Mouse (Mus musculus) olfactory bulb, adult 2 months (tissue): Measurements from ENCODE around the gene Pax4. TPM values are rescaled to one million over a fixed set of nuclear protein-coding genes. Genes with fewer than 3 reads are reported as not detected.

ENCODE experiments used
- H3K27ac ChIP-seq: fragments of 200-500 bp; 2 replicates; pipeline ENCODE4 v1.5.1; 2012; ENCODE audit warnings: low read depth, low read length; ENCODE audit not compliant: insufficient read depth
- H3K4me1 ChIP-seq: fragments of 200-500 bp; 2 replicates; pipeline ENCODE4 v1.6.1; 2012; ENCODE audit warnings: low read length; ENCODE audit not compliant: control insufficient read depth, insufficient read depth
- H3K4me3 ChIP-seq: fragments of 200-500 bp; 2 replicates; pipeline ENCODE4 v1.5.1; 2012; ENCODE audit warnings: mild to moderate bottlenecking, low read depth, low read length, moderate library complexity; ENCODE audit not compliant: insufficient read depth
- CTCF ChIP-seq: fragments of 200-500 bp; IDR thresholded peaks from 2 replicates; pipeline ENCODE4 v1.5.1; 2012; ENCODE audit warnings: low read depth, mild to moderate bottlenecking, low read length, moderate library complexity; ENCODE audit not compliant: insufficient read depth
- POLR2A ChIP-seq: fragments of 200-500 bp; IDR thresholded peaks from 2 replicates; pipeline ENCODE4 v1.6.1; 2012; ENCODE audit warnings: mild to moderate bottlenecking, low read depth, low read length, moderate library complexity; ENCODE audit not compliant: insufficient read depth
- WGBS: fragments of 180-500 bp; shearing (Covaris S2); methylation state at CpG from one replicate; pipeline ENCODE4 v1.1.7; 2018; 5-methylcytosine and 5-hydroxymethylcytosine counted together
- polyA plus RNA-seq: library from polyadenylated mRNA; stranded (reverse); fragments of >200 nt; gene quantifications from 2 replicates; pipeline ENCODE4 v1.2.4, GENCODE M21; 2012; ENCODE audit warnings: low replicate concordance; ENCODE audit not compliant: missing spikeins, insufficient read depth, insufficient read length

Gene Pax4
- polyA plus RNA-seq, 1 experiment: not detected

GRCm38 (mm10) chr6:28480752-28481492 is 31.8 kb upstream of the Pax4 start:
- no peak overlapping the region for H3K27ac ChIP-seq
- TF ChIP-seq POLR2A: no peak
- no peak for TF ChIP-seq CTCF
- H3K4me3 ChIP-seq: peak overlapping the region; percentile 96
- 7% methylated on average over 21 of the region's 21 CpGs for WGBS
- H3K4me1 ChIP-seq: peaks cover 6% of the 10 kb centered on the region; the same call in 1 of the 2 replicates

- WGBS: under 1% methylated on average over 68 of the region's 68 CpGs
- 0 out of 2 replicates have a peak overlapping the region, but pooled peaks have one; percentile 27 for H3K27ac ChIP-seq
- peaks cover 6% of the 10 kb centered on the region; the same call in 1 of the 2 replicates for H3K4me1 ChIP-seq
- TF ChIP-seq CTCF: no peak
- TF ChIP-seq POLR2A: peak; percentile 62
- peak overlapping the region; percentile 96 for H3K4me3 ChIP-seq
Observed at GRCm38 (mm10) chr6:28479865-28480751, 31.0 kb upstream of the Pax4 start.

GRCm38 (mm10) chr6:28474839-28475238 is 25.7 kb upstream of the Pax4 start, which contains the start of gene Snd1:
Gene Snd1, plus strand, starts transcription at chr6:28475139.
- Histone ChIP-seq H3K27ac (no peak within 1 kb of the TSS), H3K4me1 (no peaks in the 10 kb centered on the region), H3K4me3 (no peak within 1 kb of the TSS)
- no peak for TF ChIP-seq CTCF
- no peak for TF ChIP-seq POLR2A
- 85% methylated on average over 5 of the region's 5 CpGs for WGBS

- H3K27ac ChIP-seq: no peak overlapping the region
- no peak for TF ChIP-seq POLR2A
- no peak for TF ChIP-seq CTCF
- 82% methylated on average over 4 of the region's 4 CpGs for WGBS
Observed at GRCm38 (mm10) chr6:28474211-28474610, 25.1 kb upstream of the Pax4 start.

GRCm38 (mm10) chr6:28471284-28472035 is 22.3 kb upstream of the Pax4 start:
- no peak for TF ChIP-seq POLR2A
- TF ChIP-seq CTCF: no peak
- H3K4me1 ChIP-seq: no peaks in the 10 kb centered on the region
- no peak overlapping the region for H3K27ac ChIP-seq
- H3K4me3 ChIP-seq: no peak overlapping the region
- 88% methylated on average over 9 of the region's 9 CpGs for WGBS

More at GRCm38 (mm10) chr6:28474211-28474610, 25.1 kb upstream of the Pax4 start:
- Histone ChIP-seq H3K4me1 (no peaks in the 10 kb centered on the region), H3K4me3 (no peak overlapping the region)

DNA sequence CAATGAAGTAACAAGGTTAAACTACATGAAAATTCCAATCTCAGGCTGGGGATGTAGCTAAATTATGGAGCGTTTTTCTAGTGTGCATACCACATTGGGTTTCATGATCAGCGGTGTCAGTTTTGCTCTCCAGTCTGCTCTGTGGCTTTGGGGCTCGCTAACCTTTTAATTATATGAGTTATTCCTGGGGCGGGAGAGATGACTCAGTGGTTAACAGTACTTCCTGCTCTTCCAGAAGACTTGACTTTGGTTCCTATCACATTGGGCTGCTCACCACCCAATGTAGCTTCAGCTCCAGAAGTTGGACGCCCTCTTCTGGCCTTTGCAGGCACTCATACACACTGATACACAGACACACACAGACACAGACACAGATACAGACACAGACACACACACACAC is 21.5 kb upstream of the Pax4 start:
- no peak overlapping the region for H3K4me3 ChIP-seq
- WGBS: 58% methylated on average over 5 of the region's 5 CpGs
- TF ChIP-seq CTCF (no peak), POLR2A (no peak)

GRCm38 (mm10) chr6:28470017-28470602 is 21.0 kb upstream of the Pax4 start:
- H3K27ac ChIP-seq: no peak overlapping the region
- WGBS: 79% methylated on average over 4 of the region's 4 CpGs
- no peak overlapping the region for H3K4me3 ChIP-seq
- no peaks in the 10 kb centered on the region for H3K4me1 ChIP-seq
- TF ChIP-seq POLR2A: no peak
- no peak for TF ChIP-seq CTCF

More for the DNA sequence above, 21.5 kb upstream of the Pax4 start:
- no peaks in the 10 kb centered on the region for H3K4me1 ChIP-seq
- no peak overlapping the region for H3K27ac ChIP-seq

GRCm38 (mm10) chr6:28464630-28465029 is 15.5 kb upstream of the Pax4 start:
- no peak overlapping the region for H3K27ac ChIP-seq
- no peak for TF ChIP-seq POLR2A
- no peak for TF ChIP-seq CTCF
- no peaks in the 10 kb centered on the region for H3K4me1 ChIP-seq
- 67% methylated on average over 6 of the region's 6 CpGs for WGBS
- H3K4me3 ChIP-seq: no peak overlapping the region
